Mouse (Mus musculus) forebrain, embryonic 10.5 days (tissue): ENCODE data around the gene Lad1. TPM values are rescaled to one million over a fixed set of nuclear protein-coding genes. Genes with fewer than 3 reads are reported as not detected.

Source experiments
- DNase-seq: peaks from one replicate; pipeline ENCODE4 v3.0.0-alpha.2; 2017; ENCODE audit warnings: low spot score; ENCODE audit errors: extremely low spot score
- H3K27ac ChIP-seq: fragments of 300-500 bp; sonication (generic); 2 replicates; pipeline ENCODE4 v1.5.1; 2016; ENCODE audit warnings: mild to moderate bottlenecking
- H3K27me3 ChIP-seq: fragments of 300-500 bp; sonication (generic); 2 replicates; pipeline ENCODE4 v1.6.1; 2016; ENCODE audit warnings: mild to moderate bottlenecking; ENCODE audit not compliant: poor library complexity, severe bottlenecking
- H3K36me3 ChIP-seq: fragments of 300-500 bp; sonication (generic); replicated peaks from 2 replicates; pipeline ENCODE4 v1.6.1; 2016; ENCODE audit warnings: mild to moderate bottlenecking, moderate library complexity
- H3K4me1 ChIP-seq: fragments of 300-500 bp; sonication (generic); 2 replicates; pipeline ENCODE4 v1.6.1; 2016
- H3K4me3 ChIP-seq: fragments of 300-500 bp; sonication (generic); 2 replicates; pipeline ENCODE4 v1.5.1; 2016; ENCODE audit warnings: mild to moderate bottlenecking, moderate library complexity
- H3K9me3 ChIP-seq: fragments of 300-500 bp; sonication (generic); 2 replicates; pipeline ENCODE4 v1.6.1; 2016; ENCODE audit warnings: mild to moderate bottlenecking, moderate library complexity
- WGBS: fragments of 180-500 bp; shearing (Covaris S2); methylation state at CpG from one replicate; pipeline ENCODE4 v1.1.7; 2016; 5-methylcytosine and 5-hydroxymethylcytosine counted together
- polyA plus RNA-seq: library from polyadenylated mRNA; unstranded; fragments of >200 nt; fragmentation: Nextera tagmentation; extraction: Ambion mirVana; gene quantifications from 2 replicates; pipeline ENCODE4 v1.2.1, GENCODE M21; 2016

The Lad1 gene
- polyA plus RNA-seq, 1 experiment from 2014 or later = 3.7 TPM

DNA sequence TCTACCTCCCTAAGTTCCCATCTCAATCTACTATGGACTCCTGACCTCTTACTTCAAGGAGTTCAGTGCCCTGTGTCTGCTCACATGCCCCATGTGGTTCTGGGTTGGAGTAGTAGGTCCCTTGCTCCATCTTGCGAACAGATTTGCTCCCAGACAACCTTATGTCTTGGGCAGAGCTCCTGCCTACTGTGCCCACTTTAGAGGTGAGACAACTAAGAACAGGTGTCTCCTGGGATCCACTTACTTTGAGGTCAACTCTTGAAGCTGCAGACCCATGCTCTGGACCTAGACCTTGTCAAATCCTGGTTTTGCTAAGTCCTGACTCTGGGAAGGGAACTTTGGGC lies 36.9 kb downstream of the Lad1 start:
- Histone ChIP-seq H3K4me3 (no peak overlapping the region), H3K36me3 (no peaks in the 10 kb centered on the region), H3K27me3 (no peaks in the 10 kb centered on the region), H3K9me3 (no peaks in the 10 kb centered on the region), H3K4me1 (peaks cover 27% of the 10 kb centered on the region), H3K27ac (no peak overlapping the region)
- DNase-seq = no peak
- WGBS = 88% methylated on average over 1 of the region's 1 CpGs

DNA sequence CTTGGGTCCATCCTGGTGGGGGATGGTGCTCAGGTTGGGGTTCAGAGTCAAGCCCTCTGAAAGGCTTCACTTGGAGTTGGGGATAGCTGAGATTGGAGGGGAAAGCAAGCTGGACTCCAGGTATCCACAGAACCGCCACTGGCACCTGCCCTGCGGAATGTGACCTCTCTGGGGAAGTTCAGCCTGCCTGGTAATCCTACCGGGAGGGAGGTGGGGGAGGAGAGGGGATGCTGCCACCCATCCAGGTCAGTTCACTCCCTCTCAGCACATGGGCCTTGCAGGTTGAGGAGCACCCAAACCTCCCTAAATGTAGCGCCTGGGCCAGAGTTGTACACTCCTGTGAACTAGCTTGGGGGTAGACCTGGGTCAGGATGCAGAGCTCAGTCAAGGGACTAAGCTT lies 37.7 kb downstream of the Lad1 start:
- WGBS = 69% methylated on average over 4 of the region's 4 CpGs

DNA sequence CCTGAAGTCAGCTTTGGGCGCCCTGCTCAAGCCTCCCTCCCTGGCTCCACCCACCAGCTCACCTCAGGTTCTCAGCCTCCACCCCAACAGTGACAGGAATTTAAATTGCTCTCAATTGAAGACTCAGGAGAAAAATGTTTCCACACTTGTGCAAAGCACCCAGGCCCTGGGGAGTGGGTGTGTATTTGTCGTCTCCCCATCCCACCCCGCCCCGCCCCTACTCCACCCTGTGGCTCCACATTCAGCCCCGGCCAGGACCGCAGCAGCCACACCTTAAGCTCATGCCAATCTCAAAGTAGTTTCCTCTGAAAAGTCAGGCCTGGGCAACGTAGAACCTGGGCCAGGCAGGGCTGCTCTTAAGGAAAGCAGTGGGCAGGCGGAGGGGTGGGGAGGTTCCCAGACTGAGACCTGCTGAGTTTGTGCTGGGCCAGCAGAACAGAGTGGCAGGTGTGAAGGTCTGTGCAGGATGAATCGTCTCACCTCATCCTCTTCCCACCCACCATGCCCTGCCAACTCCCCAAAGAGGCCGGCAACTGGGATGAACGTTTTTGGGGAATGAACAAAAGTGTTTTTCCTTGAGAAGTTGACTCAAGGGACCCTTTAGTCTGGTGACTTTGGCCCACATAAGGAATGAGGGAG lies 38.9 kb downstream of the Lad1 start:
- H3K27me3 ChIP-seq = no peaks in the 10 kb centered on the region
- H3K4me1 ChIP-seq = peaks cover 8% of the 10 kb centered on the region
- no peaks in the 10 kb centered on the region for H3K36me3 ChIP-seq
- 64% methylated on average over 11 of the region's 11 CpGs for WGBS
- no peak overlapping the region for H3K27ac ChIP-seq
- DNase-seq = no peak
- H3K9me3 ChIP-seq = no peaks in the 10 kb centered on the region
- no peak overlapping the region for H3K4me3 ChIP-seq

More for the DNA sequence above, 37.7 kb downstream of the Lad1 start:
- no peak overlapping the region for H3K4me3 ChIP-seq
- H3K36me3 ChIP-seq = no peaks in the 10 kb centered on the region
- no peak overlapping the region for H3K27ac ChIP-seq
- no peaks in the 10 kb centered on the region for H3K9me3 ChIP-seq
- DNase-seq = no peak
- no peaks in the 10 kb centered on the region for H3K27me3 ChIP-seq
- peaks cover 20% of the 10 kb centered on the region for H3K4me1 ChIP-seq

DNA sequence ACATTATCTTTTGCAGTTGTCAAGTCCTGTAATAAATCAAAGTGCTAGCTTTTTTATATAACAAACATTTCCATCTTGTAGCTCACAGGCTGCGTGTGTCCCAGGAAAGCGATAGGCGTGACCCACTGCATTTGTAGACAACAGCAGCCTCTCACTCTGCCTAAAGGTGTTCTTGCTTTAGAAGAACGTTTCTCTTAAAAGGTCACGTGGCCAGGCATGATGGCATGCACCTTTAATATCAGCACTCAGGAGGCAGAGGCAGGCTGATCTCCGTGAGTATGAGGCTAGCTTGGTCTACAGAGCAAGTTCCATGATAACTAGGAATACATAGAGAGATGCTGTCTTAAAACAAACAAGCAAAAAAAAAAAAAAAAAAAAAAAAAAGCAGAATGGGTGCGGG lies 40.1 kb downstream of the Lad1 start:
- no peak overlapping the region for H3K4me3 ChIP-seq
- H3K4me1 ChIP-seq = no peaks in the 10 kb centered on the region
- 94% methylated on average over 7 of the region's 7 CpGs for WGBS
- H3K27me3 ChIP-seq = no peaks in the 10 kb centered on the region
- no peak overlapping the region for H3K27ac ChIP-seq
- H3K36me3 ChIP-seq = no peaks in the 10 kb centered on the region
- DNase-seq = no peak
- no peaks in the 10 kb centered on the region for H3K9me3 ChIP-seq

DNA sequence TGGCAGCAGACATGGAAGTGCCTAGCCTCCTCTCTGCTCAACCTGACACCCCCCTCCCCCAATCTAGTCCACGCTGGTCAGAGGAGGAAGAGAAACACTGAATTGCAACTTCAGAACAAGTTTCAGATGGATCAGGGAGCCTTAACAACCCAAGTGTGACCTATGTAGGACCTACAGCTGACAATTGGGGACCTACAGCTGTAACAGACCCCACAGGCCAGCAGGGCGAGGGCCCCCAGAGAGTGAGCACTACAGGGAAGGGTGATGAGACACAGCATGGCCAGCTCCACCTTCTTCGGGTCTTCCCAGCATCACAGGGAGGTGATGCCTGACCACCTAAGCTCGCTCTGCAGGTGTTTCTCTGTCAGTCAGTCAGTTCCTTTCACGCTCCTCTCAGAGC lies 42.7 kb downstream of the Lad1 start:
- Histone ChIP-seq H3K27ac (no peak overlapping the region), H3K4me3 (no peak overlapping the region), H3K27me3 (peaks cover 13% of the 10 kb centered on the region), H3K9me3 (no peaks in the 10 kb centered on the region), H3K36me3 (no peaks in the 10 kb centered on the region), H3K4me1 (no peaks in the 10 kb centered on the region)
- WGBS = 86% methylated on average over 5 of the region's 5 CpGs
- DNase-seq = no peak

DNA sequence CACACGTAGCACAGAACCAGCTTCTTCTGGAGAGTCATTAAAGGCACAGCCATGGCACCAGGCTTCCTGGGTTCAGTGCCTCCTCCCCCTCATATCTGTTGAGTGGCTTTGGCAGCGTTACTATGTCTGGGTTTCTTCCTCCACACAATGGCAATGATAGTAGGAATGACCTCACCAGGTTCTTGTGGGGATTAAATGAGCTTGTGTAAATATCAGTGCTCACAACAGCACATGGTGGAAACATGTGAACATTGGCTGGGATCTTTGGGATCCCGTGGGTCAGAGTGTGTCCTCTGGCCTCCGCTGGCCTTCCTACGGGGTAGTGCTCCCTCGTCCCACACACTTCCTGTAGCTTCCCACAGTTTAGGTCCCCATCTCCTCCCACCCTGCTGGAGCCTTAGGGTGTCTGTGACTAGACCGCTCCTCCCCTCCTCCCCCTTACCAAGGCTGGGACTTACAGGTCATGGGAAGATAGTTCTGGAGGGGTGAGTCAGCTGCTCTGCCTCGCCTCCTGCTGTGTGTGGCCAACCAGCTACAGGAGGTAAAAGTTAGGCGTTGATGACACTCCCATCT lies 43.7 kb downstream of the Lad1 start:
- no peak overlapping the region for H3K4me3 ChIP-seq
- peaks cover 22% of the 10 kb centered on the region for H3K27me3 ChIP-seq
- no peaks in the 10 kb centered on the region for H3K4me1 ChIP-seq
- H3K36me3 ChIP-seq = no peaks in the 10 kb centered on the region
- H3K27ac ChIP-seq = no peak overlapping the region
- DNase-seq = no peak
- H3K9me3 ChIP-seq = no peaks in the 10 kb centered on the region
- 85% methylated on average over 9 of the region's 9 CpGs for WGBS

DNA sequence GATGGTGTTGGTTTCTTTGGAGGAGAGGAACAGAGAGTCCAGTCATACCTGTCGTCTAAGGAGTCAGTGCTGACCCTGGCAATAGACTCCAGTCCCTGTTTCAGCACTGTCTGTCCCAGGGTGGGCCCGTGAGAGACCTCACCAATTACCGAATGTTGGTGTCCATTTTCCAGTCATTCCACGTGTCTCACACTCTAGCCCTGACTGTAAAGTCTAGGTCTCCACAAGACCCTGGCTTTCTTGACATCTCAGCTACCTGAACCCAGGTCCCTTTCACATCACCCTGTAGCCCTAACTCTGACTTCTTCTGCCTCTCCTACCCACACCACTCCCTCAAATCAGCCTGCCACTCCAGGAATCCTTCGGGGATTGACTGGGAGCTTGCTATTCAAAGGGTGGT lies 44.2 kb downstream of the Lad1 start:
- no peaks in the 10 kb centered on the region for H3K4me1 ChIP-seq
- no peak overlapping the region for H3K27ac ChIP-seq
- no peaks in the 10 kb centered on the region for H3K9me3 ChIP-seq
- DNase-seq = no peak
- H3K4me3 ChIP-seq = no peak overlapping the region
- H3K36me3 ChIP-seq = no peaks in the 10 kb centered on the region
- H3K27me3 ChIP-seq = peaks cover 22% of the 10 kb centered on the region
- 84% methylated on average over 5 of the region's 5 CpGs for WGBS

DNA sequence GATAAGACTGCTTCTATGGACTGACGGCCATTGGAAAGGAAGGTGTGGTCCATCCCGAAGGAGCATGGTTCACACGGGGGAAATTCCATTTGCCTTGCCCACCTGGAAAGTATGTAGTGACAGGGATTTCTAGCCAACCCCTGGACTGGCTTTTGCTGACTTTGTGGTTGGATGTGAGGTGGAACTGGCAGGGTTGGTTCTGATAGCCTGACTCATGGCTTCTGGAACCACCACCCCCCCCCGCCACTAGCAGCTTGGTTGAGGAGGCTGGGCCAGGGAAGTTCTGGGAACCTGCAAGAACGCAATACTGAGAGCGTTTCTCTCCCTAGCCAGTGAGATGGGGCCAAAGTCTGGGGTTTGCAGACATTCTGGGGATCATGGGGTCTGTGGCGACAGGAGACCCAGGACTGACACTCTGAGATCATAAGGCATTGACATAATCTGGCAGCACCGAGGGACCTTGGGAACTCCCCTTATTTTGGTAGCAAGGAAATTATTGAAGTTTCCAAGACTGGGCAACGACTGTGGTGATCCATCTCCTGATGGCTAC lies 45.5 kb downstream of the Lad1 start:
- DNase-seq = no peak
- H3K27ac ChIP-seq = no peak overlapping the region
- peaks cover 29% of the 10 kb centered on the region for H3K27me3 ChIP-seq
- no peak overlapping the region for H3K4me3 ChIP-seq
- no peaks in the 10 kb centered on the region for H3K4me1 ChIP-seq
- H3K9me3 ChIP-seq = no peaks in the 10 kb centered on the region
- WGBS = 84% methylated on average over 9 of the region's 9 CpGs
- H3K36me3 ChIP-seq = no peaks in the 10 kb centered on the region

DNA sequence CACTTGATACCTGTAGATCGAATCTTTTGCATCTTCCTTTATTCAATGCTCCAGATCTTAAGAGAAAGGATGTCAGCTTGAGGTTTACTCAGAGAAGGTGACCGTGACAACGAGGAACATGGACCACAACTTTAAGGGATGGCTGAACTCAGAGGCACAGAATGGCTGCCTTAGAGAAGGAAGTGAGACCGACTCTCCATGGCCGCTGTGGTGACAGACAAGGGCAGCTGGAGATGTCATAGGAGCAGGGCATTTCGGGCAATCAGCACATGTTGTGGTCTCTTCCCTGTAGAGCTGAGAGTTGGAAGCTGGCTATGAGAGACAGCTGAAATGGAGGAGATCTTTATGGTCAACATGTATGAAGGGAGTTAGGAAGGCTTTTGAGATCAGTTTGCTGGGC lies 46.4 kb downstream of the Lad1 start:
- 90% methylated on average over 6 of the region's 6 CpGs for WGBS
- no peaks in the 10 kb centered on the region for H3K36me3 ChIP-seq
- H3K27me3 ChIP-seq = peaks cover 29% of the 10 kb centered on the region
- H3K27ac ChIP-seq = no peak overlapping the region
- H3K4me1 ChIP-seq = no peaks in the 10 kb centered on the region
- H3K9me3 ChIP-seq = no peaks in the 10 kb centered on the region
- DNase-seq = no peak
- no peak overlapping the region for H3K4me3 ChIP-seq

DNA sequence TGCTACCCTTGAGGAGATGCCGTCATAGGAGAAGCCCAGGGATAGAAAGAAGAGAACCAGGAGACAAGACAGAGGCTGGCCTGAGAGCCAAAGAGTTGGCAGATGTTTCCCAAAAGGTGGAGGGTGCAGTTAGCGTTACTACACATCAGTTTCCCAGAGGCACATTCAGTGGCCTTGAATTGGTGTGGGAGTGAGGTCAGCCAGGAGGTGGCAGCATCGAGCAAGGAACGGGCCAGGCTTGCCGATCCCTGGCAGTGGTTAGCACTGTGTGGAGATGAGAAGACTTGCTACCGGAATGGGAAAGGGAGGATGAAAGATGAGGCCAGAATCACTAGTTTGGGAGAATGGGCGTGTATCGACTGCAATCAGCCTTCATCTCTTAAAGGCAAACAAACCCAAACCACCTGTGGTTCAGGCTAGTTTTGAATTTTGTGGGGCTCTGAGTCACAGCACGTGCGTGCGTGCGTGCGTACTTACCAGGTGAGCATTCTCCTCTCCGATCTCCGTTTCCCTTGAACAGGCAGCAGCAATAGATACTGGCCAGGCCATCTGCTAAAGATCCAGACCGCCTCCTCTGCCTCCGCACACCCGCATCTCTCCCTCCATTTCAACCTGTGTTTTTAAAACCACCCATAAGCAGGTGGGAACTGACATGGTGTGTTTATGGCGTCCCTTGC lies 47.3 kb downstream of the Lad1 start:
- Histone ChIP-seq H3K4me1 (no peaks in the 10 kb centered on the region), H3K36me3 (no peaks in the 10 kb centered on the region), H3K27ac (no peak overlapping the region), H3K27me3 (peaks cover 29% of the 10 kb centered on the region), H3K4me3 (no peak overlapping the region), H3K9me3 (no peaks in the 10 kb centered on the region)
- DNase-seq = peak; percentile 84
- 50% methylated on average over 19 of the region's 19 CpGs for WGBS

DNA sequence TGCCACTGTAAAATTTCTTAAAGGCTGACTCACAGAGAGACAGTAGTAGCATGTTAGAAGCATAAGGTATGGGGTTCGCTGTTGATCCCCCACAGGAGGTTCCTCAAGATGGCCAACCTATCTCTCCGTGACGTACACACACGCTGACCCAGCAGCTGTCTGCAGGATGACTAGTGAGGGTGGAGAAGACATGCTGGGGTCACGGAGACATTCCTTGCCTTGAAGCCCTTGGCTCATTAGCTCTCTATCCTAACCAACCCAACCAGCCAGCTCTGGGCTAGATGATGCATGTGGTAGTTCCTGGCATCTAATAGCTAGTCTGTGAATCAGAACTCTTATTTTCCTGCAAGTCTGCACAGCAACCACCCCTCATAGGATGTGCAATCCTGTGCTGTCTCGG lies 50.2 kb downstream of the Lad1 start:
- Histone ChIP-seq H3K9me3 (no peaks in the 10 kb centered on the region), H3K36me3 (no peaks in the 10 kb centered on the region), H3K4me1 (no peaks in the 10 kb centered on the region), H3K27me3 (peaks cover 29% of the 10 kb centered on the region), H3K4me3 (no peak overlapping the region), H3K27ac (no peak overlapping the region)
- DNase-seq = no peak
- WGBS = 90% methylated on average over 6 of the region's 6 CpGs

DNA sequence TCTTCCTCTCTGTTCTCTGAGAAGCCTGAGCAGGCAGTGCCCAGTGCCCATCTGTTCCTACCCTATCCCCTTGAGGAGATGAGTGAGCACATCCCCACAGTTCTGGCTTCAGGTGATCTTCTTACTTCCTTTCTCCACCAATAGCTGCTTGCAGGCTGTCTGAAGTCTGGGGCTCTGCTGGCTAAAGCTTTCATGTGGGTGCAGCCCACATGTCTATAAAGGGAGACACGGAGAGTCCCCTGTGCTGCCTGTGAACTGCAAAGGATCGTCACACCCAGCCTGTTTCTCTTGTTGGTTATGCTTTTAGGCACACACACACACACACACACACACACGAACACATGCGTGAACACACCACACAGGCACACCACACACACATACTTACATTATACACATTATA lies 54.6 kb downstream of the Lad1 start:
- 0 out of 2 replicates have a peak, but pooled peaks cover 7% of the 10 kb centered on the region for H3K27me3 ChIP-seq
- WGBS = 91% methylated on average over 4 of the region's 4 CpGs
- no peak overlapping the region for H3K27ac ChIP-seq
- H3K36me3 ChIP-seq = no peaks in the 10 kb centered on the region
- H3K9me3 ChIP-seq = no peaks in the 10 kb centered on the region
- H3K4me3 ChIP-seq = no peak overlapping the region
- H3K4me1 ChIP-seq = no peaks in the 10 kb centered on the region
- DNase-seq = no peak

DNA sequence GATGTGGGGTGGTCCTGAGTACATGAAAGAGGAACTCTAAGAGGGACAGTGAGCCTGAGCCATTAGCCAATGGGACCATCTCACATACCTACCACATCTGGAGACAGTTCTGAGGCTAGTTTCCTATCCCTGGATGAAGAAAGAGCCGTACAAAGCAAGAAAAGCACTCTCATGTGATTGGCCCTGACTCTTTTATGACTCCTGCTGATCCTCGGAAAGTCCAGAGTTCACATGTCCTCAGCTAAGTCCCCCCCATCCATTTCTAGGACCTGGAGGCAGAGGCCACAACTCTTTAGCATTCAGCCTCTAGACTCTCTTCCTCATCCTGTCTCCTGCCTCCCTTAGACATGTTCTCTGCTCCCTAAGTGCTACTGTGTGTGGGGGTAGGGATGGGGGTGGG lies 58.9 kb downstream of the Lad1 start:
- no peak overlapping the region for H3K4me3 ChIP-seq
- H3K9me3 ChIP-seq = no peaks in the 10 kb centered on the region
- H3K4me1 ChIP-seq = no peaks in the 10 kb centered on the region
- no peak overlapping the region for H3K27ac ChIP-seq
- WGBS = 80% methylated on average over 2 of the region's 2 CpGs
- H3K27me3 ChIP-seq = no peaks in the 10 kb centered on the region
- H3K36me3 ChIP-seq = no peaks in the 10 kb centered on the region
- no peak for DNase-seq
